Mouse (Mus musculus): ENCODE results near the gene Enox1.

Gene Enox1

DNA sequence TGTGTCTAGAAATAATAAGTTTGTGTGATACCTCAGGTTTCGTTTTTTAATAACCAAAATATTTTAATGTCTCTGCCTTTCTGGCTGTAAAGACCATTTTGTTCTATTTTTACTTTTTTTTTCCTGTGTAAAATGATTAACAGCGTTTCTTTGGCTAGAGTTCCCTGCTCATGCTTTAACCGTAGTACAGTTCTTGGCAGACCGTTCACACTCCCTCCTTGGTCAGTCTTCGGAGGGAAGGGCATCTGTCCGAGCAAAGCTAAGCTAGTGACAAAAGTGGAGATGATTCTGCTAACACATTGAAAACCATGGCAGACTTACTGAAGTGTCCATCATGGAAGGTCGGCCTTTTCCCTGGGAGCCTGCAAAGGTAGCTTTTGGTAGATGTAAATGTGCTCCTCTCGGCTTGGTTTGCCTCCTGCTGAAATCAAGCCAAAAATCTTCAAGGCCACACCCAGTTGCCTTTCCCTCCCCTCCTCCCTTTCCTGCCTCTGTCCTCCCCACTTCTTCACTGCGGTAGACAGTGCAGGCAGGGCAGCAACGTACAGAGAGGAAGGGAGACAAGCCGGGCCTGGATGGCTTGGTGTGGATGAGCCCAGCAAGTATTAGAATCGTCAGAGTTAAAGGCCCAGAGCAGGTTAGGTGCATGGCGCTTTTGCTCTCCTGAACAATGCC, 461.7 kb downstream of the Enox1 start:
- in situ Hi-C loops (cut with MseI, MboI) = no loop called here

DNA sequence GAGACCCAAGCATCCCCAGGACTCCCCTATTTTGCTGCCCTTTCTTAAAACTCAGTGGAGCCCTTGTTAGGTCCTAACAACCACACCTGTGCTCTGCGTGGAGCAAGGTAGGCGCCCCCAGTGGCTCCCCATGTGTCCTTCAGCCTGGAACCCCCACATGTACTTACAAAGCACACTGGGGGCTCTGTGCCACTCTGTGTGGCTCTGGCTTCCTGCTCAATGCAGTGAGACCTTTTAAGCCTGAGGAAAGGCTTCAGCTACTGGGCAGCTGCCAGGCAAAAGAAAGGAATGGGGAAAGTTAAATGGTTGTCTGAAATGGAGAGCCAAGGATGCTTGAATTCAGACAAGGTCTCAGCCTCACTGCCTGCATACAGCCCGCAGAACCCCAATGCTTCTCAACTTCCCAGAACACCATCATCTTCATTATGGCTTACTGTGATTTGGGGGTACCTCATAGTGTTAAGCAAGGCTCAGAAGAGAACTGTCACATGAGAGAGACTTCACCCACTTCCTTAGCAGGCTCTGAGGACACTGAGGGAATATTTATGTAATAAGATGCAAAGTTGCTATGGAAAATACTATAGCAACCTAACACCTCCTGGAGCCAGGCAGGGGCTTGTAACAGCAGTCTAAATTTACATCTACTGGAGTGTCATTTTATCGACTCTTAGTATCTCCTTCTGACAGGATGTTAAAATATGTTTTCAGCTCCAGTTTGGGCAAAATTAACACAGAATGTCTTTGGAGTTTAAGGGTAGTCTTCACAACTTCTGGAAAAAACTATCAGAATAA, 465.1 kb downstream of the Enox1 start:
- in situ Hi-C loops (cut with MseI, MboI) = no loop called here

DNA sequence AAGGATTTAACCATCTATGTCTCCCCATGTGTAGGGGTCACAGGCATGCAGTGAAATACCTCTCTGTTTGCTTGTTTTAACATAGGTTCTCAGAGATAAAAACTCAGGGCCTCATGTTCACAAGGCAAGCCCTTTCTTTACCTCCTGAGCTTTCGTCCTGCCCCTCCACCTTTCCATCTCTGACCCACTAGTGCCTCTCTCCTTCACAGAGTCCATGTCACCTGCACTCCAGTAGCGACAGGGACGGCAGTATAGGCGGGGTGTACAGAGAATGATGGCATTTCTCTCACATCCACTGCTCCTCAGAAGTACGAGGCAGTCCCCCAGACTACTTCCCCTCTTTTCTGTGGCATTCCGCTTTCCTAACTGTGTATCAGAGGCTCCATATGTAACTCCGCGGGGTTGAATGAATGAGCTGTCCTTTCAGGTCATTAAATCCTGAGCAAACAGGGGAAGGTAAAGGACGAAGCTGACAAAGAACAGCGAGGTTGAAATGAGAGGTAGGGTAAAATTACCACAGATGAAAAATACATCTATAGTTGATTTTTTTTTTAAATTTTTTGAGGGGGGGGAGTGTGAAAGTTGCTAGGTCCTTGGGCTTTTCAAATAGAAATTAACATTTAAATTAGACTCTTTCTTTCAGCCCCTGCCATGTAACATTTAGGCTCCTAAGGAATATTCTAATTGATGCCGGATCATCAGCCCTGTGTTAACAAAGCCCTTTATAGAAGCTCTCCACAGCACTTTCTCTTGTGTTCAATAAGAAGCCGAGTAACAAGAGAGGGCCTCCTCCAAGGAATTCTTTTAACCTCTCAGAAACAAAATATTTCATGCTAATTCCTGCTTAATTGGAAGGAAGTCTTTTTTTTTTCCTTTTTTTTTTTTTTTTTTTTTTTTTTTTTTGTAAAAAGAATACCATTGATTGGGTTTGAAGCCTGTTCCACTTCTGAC, 470.3 kb downstream of the Enox1 start:
- in situ Hi-C loops (cut with MseI, MboI) = no loop called here

DNA sequence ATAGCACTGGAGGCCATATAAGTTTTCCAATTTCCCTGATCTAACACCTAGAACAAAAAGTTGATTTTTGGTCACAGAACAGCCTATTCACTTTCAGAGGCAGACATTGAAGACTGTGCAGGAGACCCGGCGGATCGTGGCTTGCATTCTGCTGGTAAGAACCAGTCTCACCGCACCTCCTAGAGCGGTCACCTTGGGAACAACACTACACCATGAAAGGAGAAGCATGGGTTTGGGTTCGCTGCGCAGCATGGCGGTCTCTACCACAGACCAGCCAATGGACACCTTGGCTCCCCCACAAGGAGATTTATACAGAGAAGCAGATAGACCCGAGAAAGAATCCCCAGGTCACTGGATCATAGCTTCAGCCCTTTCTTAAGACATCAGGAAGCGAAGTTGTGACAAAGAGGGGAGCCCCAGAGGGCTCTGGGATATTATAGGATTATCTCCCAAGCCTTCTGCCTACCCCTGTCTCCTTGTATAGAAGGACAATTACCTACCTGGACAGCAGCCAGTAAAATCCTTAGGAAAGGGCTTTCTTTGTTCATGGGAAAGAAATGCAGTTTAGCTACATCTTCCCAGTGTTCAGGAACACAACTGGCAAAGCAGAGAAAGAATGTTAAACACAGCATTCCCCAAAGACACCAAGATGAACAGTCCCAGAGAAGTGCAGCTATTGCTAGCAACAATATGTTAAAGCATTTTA, 476.1 kb downstream of the Enox1 start:
- in situ Hi-C loops (cut with MseI, MboI) = no loop called here

DNA sequence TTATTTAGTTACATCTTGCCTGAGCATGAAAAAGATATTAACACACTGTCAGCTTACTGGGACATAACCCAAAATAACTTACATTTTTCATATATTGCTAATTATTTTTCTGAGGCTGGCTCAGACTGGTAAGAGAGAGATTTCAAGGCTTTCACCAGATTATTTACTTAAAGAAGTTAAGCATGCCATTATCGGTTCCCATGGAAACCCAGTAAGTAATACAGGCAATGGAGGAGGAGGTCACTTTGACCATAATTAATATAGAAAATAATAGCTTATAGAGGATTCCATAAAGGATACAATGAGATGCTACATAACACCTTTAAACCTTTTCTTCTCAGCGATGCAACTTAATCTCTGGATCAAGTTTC, 476.6 kb downstream of the Enox1 start:
- in situ Hi-C loops (cut with MseI, MboI) = no loop called here

DNA sequence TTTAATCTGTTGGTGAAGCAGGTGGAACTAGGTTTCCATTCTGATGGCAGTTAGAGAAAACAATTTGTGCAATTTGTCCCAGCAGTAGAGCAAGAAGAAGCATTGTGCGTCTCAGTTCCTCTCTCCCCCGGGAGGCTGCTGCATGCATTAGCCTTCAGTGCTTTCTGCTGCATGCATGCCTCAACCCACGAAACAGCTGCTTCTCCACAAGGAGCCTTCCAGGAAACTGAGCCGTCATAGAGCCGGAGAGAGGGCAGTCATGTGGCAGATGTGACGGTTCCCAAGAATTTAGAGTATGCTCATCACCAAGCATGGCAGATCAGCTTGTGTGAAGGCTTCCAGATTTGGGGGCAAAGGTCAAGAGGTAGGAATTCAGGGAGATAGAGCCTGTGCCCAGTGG, 480.4 kb downstream of the Enox1 start:
- in situ Hi-C loops (cut with MseI, MboI) = no loop called here

DNA sequence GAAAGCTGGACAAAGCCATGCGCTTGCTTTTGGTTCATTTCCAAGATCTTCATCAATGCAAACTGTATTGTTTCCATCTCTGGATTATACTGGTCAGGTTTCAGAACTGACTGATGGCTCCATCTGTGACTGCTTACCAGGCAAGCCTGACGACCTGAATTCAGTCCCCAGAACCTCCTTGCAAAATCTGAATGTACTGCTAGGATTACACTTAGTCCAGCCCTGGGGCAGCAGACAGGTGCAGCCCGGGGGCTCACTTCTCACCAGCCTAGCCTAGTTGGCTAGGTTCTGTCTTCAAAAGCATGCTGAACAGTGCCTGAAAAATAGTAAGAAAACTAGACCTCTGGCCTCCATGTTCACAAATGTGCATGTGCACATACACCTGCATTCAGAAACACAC, 481.6 kb downstream of the Enox1 start:
- in situ Hi-C loops (cut with MseI, MboI) = no loop called here

DNA sequence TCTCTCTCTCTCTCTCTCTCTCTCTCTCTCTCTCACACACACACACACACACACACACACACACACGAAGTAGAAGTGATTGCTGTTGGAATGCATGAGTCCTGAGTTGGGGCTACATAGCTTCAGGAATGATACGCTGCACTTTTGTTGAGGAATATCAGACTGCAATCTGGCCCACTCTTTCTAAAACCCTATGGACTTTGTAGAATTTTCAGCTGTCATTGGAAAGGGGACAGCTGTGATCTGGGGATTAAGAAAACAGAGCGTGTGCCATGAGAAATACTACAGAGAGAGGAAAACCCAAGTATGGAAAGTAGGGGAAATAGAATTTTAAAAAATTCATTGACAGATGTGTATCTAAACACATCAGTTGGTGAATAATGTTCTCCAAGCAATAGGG, 482.1 kb downstream of the Enox1 start:
- in situ Hi-C loops (cut with MseI, MboI) = no loop called here

DNA sequence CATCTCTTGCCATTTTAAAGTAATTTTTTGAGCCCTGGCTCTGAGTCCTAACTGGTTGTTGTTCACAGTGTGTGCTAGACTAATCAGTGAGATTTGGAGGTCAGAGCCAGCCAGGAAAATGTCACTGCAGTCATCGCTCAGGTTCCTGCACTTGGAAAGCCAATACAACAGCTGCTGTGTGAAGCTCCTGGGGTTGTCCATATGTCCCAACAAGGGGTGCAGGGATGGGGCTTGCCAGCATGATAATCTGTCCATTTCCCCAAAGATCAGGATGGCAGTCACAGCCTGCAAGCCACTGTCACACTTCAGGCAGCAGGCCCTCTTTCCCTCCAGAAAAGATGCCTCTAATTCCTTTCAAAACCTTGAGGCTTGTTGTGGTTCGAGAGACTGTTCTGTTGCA, 483.0 kb downstream of the Enox1 start:
- in situ Hi-C loops (cut with MseI, MboI) = no loop called here

DNA sequence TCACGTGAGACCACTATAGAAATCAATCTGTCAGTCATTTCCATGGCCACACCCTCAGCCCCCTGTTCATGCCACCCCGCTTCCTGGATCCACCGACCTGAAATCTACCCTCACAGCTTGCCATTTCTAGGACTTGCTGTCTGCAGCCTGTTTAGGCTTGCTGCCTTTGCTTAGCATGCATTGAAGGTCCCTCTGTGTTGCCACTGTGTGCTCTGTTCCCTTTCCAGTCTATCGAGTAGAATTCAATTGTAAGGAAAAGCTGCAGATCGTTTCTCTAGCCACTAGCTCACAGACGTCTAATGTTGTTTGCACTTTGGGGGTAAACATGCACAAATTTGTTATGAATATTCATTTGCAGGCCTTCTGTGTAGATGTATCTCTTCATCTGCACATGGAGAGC, 485.8 kb downstream of the Enox1 start:
- in situ Hi-C loops (cut with MseI, MboI) = no loop called here

DNA sequence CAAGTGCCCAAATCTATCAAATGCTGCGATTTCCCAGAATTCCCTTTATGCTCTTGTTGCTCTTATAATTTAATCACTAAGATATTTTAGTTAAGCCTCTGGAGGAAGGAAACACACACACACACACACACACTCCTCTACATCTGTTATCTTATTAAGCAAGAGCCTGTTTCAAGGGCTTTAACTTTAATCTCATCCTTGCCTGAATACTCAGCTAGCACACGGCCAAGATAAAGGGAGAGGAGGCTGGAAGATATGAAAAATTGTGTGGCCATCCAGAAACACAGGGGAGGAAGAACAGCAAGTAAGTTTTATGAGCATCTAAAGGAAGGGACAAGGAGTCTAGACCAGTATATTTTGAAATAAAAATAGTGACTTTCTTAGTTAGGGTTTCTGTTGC, 489.6 kb downstream of the Enox1 start:
- in situ Hi-C loops (cut with MseI, MboI) = no loop called here

DNA sequence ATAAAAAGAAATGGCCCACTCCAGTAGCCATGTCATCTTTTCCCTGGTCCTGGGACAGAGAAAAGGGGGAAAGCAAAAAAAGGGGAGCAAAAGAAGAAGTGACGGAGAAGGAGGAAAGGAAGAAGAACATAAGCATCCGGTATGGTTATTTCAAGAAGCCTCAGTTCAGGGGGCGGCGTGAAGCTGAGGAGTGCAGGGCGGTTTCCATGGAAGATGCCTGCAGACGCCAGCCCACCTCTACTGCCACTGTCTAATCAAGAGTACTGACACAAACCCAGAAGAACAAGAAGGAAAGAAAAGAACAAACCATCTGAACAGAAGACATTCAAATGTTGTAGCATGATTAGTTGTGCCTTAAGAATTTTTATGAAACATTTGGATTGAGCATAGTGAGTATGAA, 490.5 kb downstream of the Enox1 start:
- in situ Hi-C loops (cut with MseI, MboI) = no loop called here

DNA sequence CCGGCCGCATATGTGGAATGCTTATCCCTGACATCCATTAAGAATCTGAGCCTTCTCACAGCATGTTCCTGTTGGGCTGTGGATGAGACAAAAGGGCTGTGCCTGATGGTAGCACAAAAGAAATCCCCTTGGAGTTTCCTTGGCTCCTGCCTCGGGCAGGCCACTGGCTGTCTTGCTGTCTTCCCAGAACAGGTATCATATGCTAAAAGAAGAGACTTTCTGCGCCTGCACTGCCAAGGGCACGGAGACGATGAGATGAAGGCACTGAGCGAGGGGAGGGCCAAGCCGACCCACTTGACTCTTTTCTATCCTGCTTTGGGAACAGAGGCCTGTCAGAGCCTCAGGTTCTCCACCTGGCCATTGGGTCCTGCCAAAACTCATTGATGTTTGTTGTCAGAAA, 491.7 kb downstream of the Enox1 start:
- in situ Hi-C loops (cut with MseI, MboI) = no loop called here

DNA sequence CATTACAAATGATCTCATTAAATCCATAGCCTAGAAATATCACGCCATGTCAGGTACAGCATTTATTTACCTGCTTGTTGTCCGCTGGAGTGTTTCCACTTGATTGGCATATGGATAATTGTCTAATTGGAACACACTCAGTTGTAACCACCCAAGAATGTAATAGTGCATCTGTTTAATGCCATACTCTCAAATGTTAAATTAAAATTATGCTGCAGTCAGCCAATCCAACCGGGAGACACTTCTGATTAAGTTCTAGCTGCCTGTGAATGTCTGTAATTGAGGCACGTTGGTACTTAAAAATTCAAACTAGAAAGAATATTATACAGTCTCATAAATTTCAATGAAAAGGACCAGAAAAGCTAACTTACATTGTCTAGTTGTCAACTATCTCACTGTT, 502.2 kb downstream of the Enox1 start:
- in situ Hi-C loops (cut with MseI, MboI) = no loop called here

DNA sequence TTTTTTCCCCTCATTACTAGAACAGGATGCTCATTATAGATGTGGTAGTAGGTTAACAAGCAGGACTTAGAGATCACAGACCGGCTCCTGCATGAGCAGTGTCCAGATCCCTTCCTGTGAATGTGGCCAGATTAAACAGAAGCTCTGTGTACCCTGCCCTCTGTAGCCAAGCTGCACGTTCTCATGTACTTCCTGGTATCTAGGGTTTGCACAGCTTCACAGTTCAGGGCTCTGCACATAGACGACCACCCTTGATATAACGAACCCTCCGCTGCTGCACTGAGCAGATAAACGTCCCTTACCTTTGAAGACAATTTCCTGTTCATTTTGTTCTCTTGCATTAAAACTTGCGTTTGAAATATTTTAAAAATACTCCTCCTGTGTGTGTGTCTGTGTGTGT, 505.7 kb downstream of the Enox1 start:
- in situ Hi-C loops (cut with MseI, MboI) = no loop called here

DNA sequence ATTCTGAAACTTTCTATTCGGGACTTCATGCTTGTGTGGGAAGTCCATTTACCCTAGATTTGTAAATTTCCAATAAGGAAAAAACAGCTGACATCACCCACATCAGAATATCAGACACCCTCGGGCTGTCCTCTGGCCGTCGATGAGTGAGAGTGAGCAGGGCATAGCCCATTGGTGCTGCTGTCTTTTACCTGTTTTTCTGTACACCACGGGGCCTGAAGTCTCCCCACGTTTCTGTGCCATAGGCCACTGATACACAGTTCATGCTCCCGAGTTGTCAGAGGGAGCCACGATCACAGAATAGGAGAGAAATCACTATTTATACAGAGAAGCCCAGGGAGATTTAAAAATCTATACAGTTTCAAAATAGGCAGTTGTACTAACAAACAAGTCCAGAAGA, 506.4 kb downstream of the Enox1 start:
- in situ Hi-C loops (cut with MseI, MboI) = no loop called here

DNA sequence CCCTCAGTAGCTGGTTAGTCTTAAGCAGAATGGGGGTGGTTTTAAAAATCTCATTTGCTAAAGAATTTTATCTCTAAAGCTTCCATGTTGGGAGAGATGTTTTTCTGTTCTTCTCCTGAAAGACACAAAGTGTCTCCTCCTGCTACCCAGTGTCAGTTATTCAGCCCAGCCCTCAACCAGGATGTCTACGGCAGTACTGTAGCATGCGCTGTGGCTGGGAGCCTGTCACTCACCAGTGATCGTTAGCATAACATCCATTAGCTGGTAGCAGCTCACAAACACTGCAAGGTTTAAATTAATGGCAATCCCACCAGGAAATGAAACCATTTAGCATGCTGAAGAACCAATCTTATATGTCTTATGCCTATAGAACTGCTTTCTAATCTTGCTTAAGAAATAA, 511.5 kb downstream of the Enox1 start:
- in situ Hi-C loops (cut with MseI, MboI) = no loop called here

DNA sequence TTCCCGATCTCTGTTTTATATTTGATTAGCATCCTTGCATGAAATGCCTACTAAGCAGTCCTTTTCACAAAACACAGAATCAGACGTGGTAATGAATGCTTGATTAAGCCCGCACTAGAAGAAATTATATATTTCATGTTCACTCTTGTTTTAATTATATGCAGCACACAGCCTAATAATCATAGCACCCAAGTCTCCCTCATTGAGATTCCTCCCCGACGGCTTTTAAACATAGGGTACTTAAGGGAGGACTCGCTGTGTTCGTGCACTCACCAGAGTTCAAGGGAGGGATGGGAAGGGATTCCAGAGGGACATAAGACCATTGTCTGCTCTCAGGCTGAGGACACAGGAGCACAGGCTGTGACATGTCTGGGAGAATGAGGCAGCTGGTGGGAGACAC, 512.9 kb downstream of the Enox1 start:
- in situ Hi-C loops (cut with MseI, MboI) = no loop called here

DNA sequence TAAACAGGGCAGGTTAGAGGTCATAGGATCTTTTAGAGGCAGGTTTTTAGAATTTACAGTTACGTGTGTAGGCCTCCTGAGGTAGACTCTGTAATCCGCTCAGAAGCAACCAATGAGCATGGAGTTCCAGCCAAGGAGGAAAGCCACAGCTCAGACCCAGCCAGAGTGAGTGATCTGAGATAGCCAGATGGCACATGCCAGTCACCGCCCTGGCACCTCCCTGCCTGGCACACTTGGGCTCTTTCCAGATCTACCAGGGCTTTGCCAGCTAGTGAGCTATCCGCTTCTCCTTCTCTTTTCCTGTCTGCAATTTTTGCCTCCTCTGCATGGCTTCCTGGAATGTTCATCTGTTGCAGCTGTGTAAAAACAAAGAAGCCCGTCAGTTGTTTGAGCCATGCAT, 514.4 kb downstream of the Enox1 start:
- in situ Hi-C loops (cut with MseI, MboI) = no loop called here

DNA sequence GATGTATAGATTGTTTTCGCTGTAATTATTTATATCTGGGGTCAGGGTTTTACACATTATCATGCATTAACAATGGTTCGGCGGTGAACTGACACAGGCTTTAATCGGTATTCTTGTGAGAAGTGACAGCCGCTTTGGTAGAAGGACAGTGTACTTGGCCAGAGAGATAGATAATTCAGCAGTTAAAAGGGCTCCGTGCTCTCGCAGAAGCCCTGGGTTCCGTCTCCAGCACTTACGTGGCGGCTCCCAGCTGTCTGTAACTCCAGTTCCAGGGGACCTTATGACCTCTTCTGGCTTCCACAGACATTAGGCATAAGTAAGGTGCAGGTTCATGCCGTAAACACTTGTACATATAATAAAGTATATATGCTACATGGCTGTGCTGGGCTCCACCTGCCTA, 515.4 kb downstream of the Enox1 start:
- in situ Hi-C loops (cut with MseI, MboI) = no loop called here

DNA sequence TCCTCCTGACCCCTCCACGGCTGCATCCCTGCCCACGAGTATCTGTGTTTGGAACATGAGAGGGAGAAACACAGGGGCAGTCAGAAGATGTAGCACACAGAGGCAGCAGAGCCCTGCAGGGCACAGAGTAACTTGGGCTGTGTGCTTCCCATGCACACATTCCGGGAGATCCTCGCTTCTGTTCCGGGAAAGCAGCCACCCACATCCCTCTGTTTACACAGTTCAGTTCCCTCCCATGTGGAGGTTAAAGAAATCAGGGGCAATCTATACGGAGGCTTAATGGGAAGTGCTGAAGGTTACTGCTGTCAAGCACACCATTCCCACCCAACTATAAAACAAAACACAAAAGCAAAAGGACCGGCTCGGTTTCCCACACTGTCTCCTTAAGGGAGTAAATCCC, 516.6 kb downstream of the Enox1 start:
- in situ Hi-C loops (cut with MseI, MboI) = no loop called here

DNA sequence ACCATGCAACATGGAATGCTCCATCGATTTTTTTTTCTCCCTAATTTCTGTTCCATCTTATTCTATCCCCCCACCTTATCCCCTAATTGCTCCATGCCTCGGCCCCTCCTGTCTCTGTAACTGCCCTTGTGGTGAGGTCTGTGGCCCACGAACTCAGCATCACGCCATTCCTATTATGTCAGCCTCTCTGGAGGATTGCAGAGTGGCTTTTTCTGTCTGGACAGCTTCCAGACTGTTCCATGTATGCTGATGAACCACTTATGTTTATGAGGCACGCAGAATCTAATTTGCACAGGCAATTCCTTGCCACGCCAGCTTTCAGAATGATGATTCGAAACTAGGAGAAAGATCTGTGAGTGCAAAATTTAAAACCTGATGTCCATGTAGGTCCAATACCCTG, 521.4 kb downstream of the Enox1 start:
- in situ Hi-C loops (cut with MseI, MboI) = no loop called here

Data from mouse trophoblast stem cell (cell line).